Mouse (Mus musculus) 3T3-L1 (cell line): ENCODE data around the gene Foxf2.

Experiments
- DNase-seq: peaks from one replicate; pipeline ENCODE4 v3.0.0-alpha.2; 2015; ENCODE audit warnings: low read depth, low spot score

The Foxf2 gene

GRCm38 (mm10) chr13:31625333-31626101, at the start of gene Foxf2:
Foxf2 (plus strand) TSS chr13:31625816.
- peak; percentile 53 for DNase-seq

- no peak for DNase-seq
Observed at GRCm38 (mm10) chr13:31576696-31577095, 48.9 kb upstream of the Foxf2 start.

- peak; percentile 39 for DNase-seq
Observed at GRCm38 (mm10) chr13:31577576-31577975, 48.0 kb upstream of the Foxf2 start.

- no peak for DNase-seq
Observed at GRCm38 (mm10) chr13:31578389-31578788, 47.2 kb upstream of the Foxf2 start.

- no peak for DNase-seq
Observed at GRCm38 (mm10) chr13:31579866-31580265, 45.8 kb upstream of the Foxf2 start.

- DNase-seq: no peak
Observed at GRCm38 (mm10) chr13:31587341-31587740, 38.3 kb upstream of the Foxf2 start.

- peak; percentile 28 for DNase-seq
Observed at GRCm38 (mm10) chr13:31599576-31599975, 26.0 kb upstream of the Foxf2 start.

- DNase-seq: no peak
Observed at GRCm38 (mm10) chr13:31603964-31604363, 21.7 kb upstream of the Foxf2 start.

GRCm38 (mm10) chr13:31614724-31615465, 10.7 kb upstream of the Foxf2 start:
- DNase-seq: no peak

GRCm38 (mm10) chr13:31615561-31616165, 10.0 kb upstream of the Foxf2 start:
- DNase-seq: no peak

GRCm38 (mm10) chr13:31618001-31618400, 7.6 kb upstream of the Foxf2 start:
- no peak for DNase-seq

- DNase-seq: peak; percentile 77
Observed at GRCm38 (mm10) chr13:31618416-31618815, 7.2 kb upstream of the Foxf2 start.

- DNase-seq: no peak
Observed at GRCm38 (mm10) chr13:31618919-31619655, 6.5 kb upstream of the Foxf2 start.

- no peak for DNase-seq
Observed at GRCm38 (mm10) chr13:31619826-31620498, 5.7 kb upstream of the Foxf2 start.

GRCm38 (mm10) chr13:31620499-31620847, 5.1 kb upstream of the Foxf2 start:
- no peak for DNase-seq

GRCm38 (mm10) chr13:31620937-31621336, 4.7 kb upstream of the Foxf2 start:
- no peak for DNase-seq

GRCm38 (mm10) chr13:31621741-31622140, 3.9 kb upstream of the Foxf2 start:
- DNase-seq: no peak

- DNase-seq: no peak
Observed at GRCm38 (mm10) chr13:31622371-31622770, 3.2 kb upstream of the Foxf2 start.

GRCm38 (mm10) chr13:31623291-31623690, 2.3 kb upstream of the Foxf2 start:
- no peak for DNase-seq

- DNase-seq: peak; percentile 5
Observed at GRCm38 (mm10) chr13:31623906-31624860, 1.4 kb upstream of the Foxf2 start.
